Mouse (Mus musculus) heart, postnatal 36 days (tissue): ENCODE measurements at regions not wholly inside any gene's neighbourhood (a gene's known extent, or its start where the extent isn't known, plus 50 kb on each side); places are given as distances from the start of the nearest gene placed in this dataset.

ENCODE experiments used
- DNase-seq, 2 experiments: peaks; one replicate each; pipeline ENCODE4 v3.0.0; 2021 to 2022
- intact Hi-C: fragments of 180-260 bp; cut with DNase I; formaldehyde crosslinking; loops from one replicate; pipeline ENCODE4 v1.15.1; 2025

DNA sequence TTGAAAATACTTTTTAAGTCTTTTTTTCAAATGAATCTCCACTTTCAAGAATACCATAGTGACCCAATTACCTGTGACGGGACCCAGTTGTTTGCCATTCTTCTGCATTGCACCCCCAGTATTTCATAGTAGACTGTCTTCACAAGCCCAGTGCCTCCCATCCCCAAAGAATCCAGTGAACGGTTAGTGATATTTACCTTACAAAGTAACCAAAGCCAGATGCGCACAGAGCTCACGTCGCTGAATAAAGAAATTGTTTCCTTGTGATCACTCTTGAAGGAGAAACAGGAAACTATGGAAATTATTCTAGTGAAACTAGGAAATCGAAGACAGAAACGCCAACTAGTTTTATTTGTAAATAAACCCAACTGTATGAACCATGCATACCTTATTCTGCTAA lies 91.4 kb upstream of the Ssbp2 start:
- DNase-seq, result no peak
- intact Hi-C loops, result loop anchor here (5.0 kb wide), 1 partner anchor 201 kb away; no protein-coding TSS in a partner anchor

DNA sequence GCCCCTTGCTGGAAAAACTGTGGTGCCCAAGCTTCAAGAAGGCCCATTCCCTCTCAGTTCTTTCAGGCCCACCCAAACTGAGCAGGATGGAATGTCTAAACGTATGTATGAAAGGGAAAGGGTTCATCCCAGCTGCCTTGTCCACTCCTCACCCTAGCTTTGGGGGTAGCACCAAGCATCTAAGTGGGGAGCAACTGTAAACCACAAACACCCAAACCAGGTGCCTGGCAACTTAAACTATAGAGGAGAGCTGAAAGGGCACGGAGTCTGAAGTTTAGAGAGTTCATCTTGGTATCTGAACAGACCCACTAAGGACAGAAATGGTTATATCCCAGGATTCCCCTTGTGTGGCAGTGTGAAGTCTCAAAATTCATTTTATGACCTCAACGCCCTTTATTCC lies 90.1 kb upstream of the Ssbp2 start:
- no peak for DNase-seq
- intact Hi-C loops, result loop anchor here (2.0 to 5.0 kb wide), 4 partner anchors 147 to 443 kb away; partner anchors contain the start of gene Atg10

DNA sequence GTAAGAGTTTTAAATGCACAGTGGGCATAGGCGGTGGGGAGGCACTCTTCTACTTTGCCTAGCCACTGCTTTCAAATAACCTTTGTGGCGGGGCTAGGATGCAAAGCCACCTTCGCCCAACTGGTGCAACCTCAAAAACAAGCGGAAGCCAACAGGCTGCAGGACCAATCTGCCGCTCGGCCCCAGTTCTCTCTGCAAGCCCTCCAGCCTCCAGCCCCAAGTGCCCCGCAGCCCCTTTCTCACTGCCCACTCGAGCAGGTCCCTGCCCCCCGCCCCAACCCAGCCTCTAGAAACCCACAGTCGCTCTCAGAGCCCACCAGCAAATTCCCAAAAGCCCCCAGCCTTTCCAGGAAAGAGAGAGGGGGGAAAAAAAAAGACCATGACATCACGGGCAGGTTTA lies 89.6 kb upstream of the Ssbp2 start:
- DNase-seq, result peak; percentile 47 to 51

DNA sequence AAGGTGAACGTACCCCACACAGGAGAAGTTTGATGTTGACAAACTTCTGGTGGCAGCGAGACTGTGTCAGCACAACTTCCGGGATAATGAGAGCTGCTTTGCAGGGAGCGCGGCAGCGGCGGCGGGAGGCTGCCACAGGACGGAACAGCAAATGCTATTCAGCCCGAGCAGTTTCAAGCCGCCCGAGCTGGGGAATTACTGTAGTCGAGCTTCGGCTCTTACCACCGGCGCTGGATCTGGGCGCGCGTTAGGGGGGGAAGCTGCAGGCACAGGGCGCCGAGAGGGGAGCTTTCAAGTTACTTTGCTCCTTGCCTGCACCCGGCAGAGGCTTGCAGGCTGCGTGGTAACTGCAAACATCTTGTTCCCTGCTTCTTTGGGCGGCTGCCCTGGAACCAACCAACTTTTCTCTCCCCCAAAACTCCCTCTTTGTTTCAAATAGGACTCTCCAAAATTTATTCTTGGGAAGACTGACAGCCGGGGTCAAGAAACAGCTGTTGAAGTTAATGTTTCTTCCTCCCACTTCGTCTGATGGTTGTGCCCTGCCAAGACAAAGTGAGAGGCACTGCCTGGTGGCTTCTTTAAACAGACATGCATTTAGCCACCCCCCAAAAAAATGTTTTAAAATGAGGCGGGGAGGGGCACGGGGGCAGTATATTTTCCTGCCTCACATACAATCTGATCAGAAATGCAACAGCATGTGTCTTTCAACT lies 89.0 kb upstream of the Ssbp2 start:
- peak; percentile 93 for DNase-seq
- intact Hi-C loops, result loop anchor here (1.0 to 5.0 kb wide), 6 partner anchors 50 to 444 kb away; partner anchors contain the start of genes Atg10 and Ssbp2

More for the DNA sequence above, 89.6 kb upstream of the Ssbp2 start:
- intact Hi-C loops, result loop anchor here (2.0 to 5.0 kb wide), 4 partner anchors 148 to 443 kb away; partner anchors contain the start of gene Atg10

DNA sequence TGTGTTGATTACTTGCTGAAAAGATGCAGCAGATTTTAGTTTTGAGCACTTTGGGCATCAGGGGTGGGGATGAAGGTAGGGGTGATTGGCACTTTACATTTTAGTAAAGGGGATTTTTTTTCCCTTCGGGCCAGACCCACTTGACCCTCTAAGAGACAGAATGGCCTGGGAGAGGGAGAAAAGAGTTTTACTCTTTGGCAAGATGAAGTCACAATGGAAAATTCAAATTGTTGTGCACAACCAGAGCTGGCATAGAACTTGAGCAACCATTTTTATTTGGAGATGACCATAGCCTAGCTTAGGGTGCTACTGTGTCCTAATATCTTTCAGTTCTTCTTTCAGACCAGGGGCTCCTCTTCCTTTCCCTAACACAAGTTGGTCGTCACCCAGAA lies 88.5 kb upstream of the Ssbp2 start:
- intact Hi-C loops, result loop anchor here (1.0 to 5.0 kb wide), 6 partner anchors 50 to 444 kb away; partner anchors contain the start of genes Atg10 and Ssbp2
- no peak for DNase-seq

DNA sequence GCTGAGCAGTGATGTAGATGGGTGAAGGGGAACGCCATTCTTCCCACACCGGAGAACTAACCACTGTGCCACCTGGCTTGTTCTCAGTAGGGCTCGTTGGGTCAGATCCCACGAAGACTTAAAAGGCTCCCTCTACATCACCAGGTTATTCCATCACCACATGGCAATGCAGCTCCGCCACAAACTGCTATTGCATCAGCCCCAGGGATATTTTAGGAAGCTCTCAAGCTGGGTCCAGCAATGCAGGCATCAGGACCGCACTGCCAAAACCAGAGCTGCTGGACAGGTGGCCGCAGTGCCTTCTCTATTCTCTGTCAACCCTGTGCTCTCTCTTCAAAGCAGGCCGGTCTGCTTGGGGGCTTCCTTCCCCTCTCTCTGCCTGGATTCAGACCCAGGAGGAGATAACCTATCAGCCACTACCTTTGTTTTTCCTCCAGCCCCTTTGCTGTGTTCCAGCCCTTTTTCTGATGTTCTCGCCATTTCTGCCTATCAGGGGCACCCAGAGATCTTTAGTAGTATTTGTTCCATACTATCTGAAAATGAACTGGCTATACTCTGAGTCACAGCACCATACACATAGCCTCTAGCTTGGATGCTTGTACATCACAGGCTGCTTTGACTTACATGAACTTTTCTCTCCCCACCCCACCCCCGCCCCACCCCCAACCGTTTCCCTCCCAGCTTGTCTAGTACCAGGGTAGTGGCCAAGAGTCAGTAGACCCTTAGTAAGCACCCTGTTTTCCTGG lies 87.8 kb upstream of the Ssbp2 start:
- intact Hi-C loops, result loop anchor here (2.0 to 5.0 kb wide), 4 partner anchors 78 to 445 kb away; no protein-coding TSS in a partner anchor
- peak; percentile 15 to 34 for DNase-seq

DNA sequence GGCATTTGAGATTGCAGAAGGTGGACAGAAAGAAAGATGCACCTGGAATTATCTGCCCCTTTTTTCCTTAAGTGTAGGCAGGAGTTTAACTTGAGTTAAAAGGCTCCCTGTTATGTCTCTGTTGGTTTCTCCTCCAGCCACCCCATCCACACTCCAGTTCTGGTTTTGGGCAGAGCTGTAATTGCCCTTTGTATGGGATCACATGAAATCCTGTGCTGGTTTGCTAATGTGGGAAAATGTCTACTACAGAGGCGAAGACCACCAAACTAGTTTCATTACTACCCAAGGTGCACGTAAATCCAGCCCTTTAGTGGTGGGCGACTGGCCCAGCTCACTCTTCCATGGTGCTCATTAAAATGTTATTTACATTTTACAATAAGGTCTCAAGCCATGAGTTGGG lies 85.9 kb upstream of the Ssbp2 start:
- intact Hi-C loops, result loop anchor here (5.0 kb wide), 3 partner anchors 263 to 447 kb away; no protein-coding TSS in a partner anchor
- peak; percentile 30 to 49 for DNase-seq

DNA sequence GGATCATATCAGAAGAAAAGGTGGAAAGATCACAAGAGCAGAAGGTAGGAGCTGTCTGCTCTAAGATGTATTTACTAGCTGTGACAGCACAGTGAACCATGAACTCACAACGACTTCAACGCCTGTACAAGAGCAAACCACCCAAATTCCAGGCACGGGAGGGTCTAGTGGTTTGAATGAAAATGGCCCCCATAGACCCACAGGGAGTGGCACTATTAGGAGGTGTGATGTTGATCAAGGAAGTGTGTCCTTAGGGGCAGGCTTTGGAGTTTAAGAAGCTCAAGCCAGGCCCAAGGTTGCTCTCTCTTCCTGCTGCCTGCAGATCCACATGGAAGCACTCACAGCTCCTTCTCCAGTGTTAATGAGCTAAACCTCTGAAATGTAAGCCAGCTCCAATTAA lies 83.5 kb upstream of the Ssbp2 start:
- no peak for DNase-seq
- intact Hi-C loops, result no loop called here

DNA sequence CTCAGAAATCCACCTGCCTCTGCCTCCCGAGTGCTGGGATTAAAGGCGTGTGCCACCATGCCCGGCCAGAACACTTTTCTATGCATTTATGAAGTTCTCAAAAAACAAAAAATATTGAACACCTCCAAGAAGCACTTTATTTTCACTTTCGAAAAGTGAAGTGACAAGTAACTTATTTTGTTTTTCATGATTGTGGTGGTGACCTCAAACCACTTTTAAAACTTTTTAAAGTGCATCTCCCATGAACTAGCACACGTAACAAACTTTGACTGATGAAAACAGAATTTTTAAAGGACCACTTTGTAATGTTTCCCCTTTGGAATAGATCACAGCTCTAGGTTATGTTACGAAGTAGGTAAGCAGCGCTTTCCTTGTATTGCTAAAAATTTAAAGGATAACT lies 82.7 kb upstream of the Ssbp2 start:
- DNase-seq, result no peak
- intact Hi-C loops, result no loop called here

DNA sequence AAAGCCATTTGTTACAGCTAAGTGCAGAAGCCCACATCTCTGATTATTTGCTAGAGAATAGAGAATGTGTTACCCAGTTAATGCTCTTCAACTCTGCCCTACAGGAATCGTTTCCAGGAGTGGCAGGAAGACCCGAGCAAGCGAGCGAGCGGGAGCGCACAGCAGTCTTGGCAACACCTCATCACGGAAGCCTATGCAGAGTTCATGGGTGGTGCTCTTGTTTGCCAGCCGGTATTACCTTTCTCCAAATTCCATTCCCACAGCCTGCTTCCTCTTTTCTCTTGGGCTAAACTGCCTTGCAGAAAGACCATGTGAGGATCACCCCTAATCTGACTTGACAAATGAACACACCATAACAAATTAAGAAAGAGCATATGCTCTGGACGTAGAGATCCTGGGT lies 82.1 kb upstream of the Ssbp2 start:
- intact Hi-C loops, result no loop called here
- DNase-seq, result no peak

DNA sequence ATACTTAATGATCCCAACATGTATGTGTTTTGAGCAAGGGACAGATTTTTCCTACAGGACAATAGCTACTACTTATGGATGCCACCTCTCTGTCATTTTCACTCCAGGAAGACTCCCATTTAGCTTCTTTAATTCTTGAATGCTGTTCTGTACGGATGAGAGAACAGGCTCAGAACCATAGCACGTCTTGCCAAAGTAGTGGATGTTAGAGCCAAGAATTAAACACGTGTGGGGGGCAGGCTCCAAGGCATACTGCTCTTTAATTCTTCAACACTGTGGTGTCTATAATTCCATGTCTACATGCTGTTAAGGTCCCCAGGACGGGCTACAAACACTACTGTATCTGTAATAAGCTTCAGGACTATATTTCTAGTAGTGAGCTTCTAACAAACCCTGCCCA lies 74.7 kb upstream of the Ssbp2 start:
- intact Hi-C loops, result no loop called here
- DNase-seq, result no peak

DNA sequence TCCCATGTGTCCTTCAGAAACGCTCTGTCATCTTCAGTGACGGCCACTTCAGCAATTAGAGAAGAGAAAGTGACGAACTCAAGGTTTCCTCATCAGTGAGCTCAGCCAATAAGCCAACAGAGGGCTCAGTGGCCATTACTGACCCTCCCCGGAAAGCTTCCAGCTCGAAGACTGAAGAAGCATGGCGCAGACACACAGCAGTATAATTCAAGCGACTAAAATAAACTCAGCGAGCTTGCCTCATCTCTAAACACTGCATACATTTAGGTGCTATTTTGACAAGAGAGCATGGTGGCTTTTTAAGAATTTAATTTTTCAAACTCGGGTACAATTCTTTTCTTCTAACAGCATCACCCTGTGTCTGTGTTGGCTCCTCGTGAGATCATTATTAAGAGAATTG lies 72.2 kb upstream of the Ssbp2 start:
- intact Hi-C loops, result no loop called here
- DNase-seq, result no peak

DNA sequence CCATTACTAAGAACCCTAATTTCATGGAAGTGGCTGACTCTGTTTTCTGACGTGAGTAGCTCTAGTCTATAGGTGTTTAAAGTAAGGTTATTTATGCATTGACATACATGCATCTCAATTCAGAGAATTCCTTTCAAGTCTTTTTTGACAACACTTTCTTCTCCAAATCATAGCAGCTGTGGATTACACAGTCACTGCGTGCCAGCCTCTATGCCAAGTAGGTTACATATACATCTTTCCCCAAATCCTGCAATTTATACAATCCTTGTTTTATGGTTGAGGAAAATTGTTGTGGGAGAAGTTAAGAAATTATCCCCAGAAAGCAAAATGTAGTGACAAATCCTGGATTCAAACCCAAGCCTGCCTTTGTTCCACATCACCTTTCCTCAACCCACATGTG lies 56.5 kb upstream of the Ssbp2 start:
- intact Hi-C loops, result no loop called here
- DNase-seq, result no peak

DNA sequence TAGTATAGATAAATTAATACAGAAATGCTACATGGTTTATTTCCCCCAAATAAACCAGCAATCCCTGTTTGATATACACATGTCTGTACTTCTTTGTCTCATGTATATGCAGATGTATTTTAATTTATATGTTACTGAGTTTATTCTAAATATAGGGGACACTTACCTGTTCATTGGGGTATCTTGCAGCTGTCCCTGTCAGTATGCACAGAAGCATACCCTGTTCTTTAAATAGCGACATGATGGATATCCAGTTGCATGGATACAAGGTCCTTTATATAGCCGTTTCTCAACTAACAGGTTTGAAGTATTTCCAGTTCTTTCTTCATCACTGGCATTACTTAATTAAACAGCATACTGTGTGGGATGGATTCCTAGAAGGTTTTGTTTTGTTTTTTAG lies 55.1 kb upstream of the Ssbp2 start:
- DNase-seq, result no peak
- intact Hi-C loops, result no loop called here

DNA sequence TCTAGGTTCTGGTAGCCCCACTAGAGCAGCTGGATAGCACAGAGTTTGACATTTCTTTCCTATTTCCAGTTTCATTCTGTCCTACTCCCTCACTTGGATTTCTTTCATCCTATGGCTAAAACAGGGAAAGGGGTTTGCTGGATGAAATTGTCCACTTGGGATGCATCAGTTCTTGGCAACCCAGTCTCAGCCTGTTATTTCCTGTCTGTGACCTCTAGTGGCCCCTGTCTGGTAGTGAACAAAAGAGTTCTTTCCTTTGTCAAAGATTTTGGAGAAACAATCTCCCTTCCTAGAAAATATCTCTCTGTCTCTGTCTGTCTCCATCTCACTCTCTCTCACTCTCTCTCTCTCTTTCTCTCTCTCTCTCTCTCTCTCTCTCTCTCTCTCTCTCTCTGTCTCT lies 50.0 kb upstream of the Ssbp2 start:
- intact Hi-C loops, result no loop called here
- no peak for DNase-seq
